Mouse (Mus musculus) myocyte (in vitro differentiated cells): ENCODE results near the gene Zfp667. TPM values are rescaled to one million over a fixed set of nuclear protein-coding genes. Genes with fewer than 3 reads are reported as not detected.

Experiments used
- H3K27me3 ChIP-seq: one replicate; pipeline ENCODE4 v1.6.1; 2011; ENCODE audit not compliant: control insufficient read depth, insufficient read depth, insufficient read length
- H3K36me3 ChIP-seq: one replicate; pipeline ENCODE4 v1.6.1; 2011; ENCODE audit not compliant: control insufficient read depth, insufficient read depth
- H3K4me2 ChIP-seq: one replicate; pipeline ENCODE4 v1.6.1; 2011; ENCODE audit warnings: low read depth, control low read depth
- H3K4me3 ChIP-seq: one replicate; pipeline ENCODE4 v1.5.1; 2011; ENCODE audit warnings: mild to moderate bottlenecking, control low read depth, moderate library complexity
- H3K79me2 ChIP-seq: one replicate; pipeline ENCODE4 v1.6.1; 2011; ENCODE audit not compliant: control insufficient read depth, insufficient read depth
- H3ac ChIP-seq: one replicate; pipeline ENCODE4 v1.6.1; 2011; ENCODE audit not compliant: control insufficient read depth, insufficient read length
- CEBPB ChIP-seq: IDR thresholded peaks from 2 replicates; pipeline ENCODE4 v1.6.1; 2011; ENCODE audit warnings: mild to moderate bottlenecking, moderate library complexity; ENCODE audit not compliant: poor library complexity, insufficient read depth, severe bottlenecking
- E2F4 ChIP-seq: IDR thresholded peaks from one replicate; pipeline ENCODE4 v1.6.1; 2011; ENCODE audit warnings: mild to moderate bottlenecking, control low read depth, moderate library complexity; ENCODE audit not compliant: insufficient read depth
- MAX ChIP-seq: IDR thresholded peaks from one replicate; pipeline ENCODE4 v1.6.1; 2011; ENCODE audit warnings: low read depth, mild to moderate bottlenecking, control low read depth
- MYOD1 ChIP-seq, 3 experiments: IDR thresholded peaks; one replicate each; pipeline ENCODE4 v1.6.1; 2011; ENCODE audit warnings: control low read depth in 2 of 3, low read depth in 2 of 3, mild to moderate bottlenecking in 2 of 3, moderate library complexity in 1 of 3; ENCODE audit not compliant: insufficient read length in 2 of 3, control insufficient read depth in 1 of 3
- MYOG ChIP-seq, 3 experiments: IDR thresholded peaks; one replicate each; pipeline ENCODE4 v1.6.1; 2011; ENCODE audit warnings: control low read depth in 2 of 3, low read depth in 2 of 3, mild to moderate bottlenecking in 2 of 3; ENCODE audit not compliant: insufficient read length in 2 of 3, control insufficient read depth in 1 of 3, insufficient read depth in 1 of 3
- POLR2A ChIP-seq: IDR thresholded peaks from one replicate; pipeline ENCODE4 v1.6.1; 2011; ENCODE audit warnings: low read depth, mild to moderate bottlenecking, control low read depth, moderate library complexity; ENCODE audit not compliant: insufficient read length
- POLR2AphosphoS2 ChIP-seq: IDR thresholded peaks from one replicate; pipeline ENCODE4 v1.6.1; 2011; ENCODE audit warnings: low read depth, control low read depth; ENCODE audit not compliant: insufficient read length
- REST ChIP-seq: IDR thresholded peaks from one replicate; pipeline ENCODE4 v1.6.1; 2011; ENCODE audit warnings: mild to moderate bottlenecking, control low read depth, moderate library complexity; ENCODE audit not compliant: insufficient read depth, insufficient read length
- SRF ChIP-seq: IDR thresholded peaks from one replicate; pipeline ENCODE4 v1.6.1; 2011; ENCODE audit warnings: low read depth; ENCODE audit not compliant: control insufficient read depth, insufficient read length
- TCF12 ChIP-seq: IDR thresholded peaks from one replicate; pipeline ENCODE4 v1.6.1; 2011; ENCODE audit warnings: mild to moderate bottlenecking, control low read depth; ENCODE audit not compliant: poor library complexity, insufficient read depth, severe bottlenecking
- TCF3 ChIP-seq: IDR thresholded peaks from one replicate; pipeline ENCODE4 v1.6.1; 2011; ENCODE audit warnings: low read depth, control low read depth; ENCODE audit not compliant: insufficient read length
- USF1 ChIP-seq: IDR thresholded peaks from one replicate; pipeline ENCODE4 v1.6.1; 2011; ENCODE audit warnings: low read depth, mild to moderate bottlenecking, control low read depth, moderate library complexity
- polyA plus RNA-seq: library from polyadenylated mRNA; unstranded; fragments of >200 nt; fragmentation: generic; extraction: Trizol; gene quantifications from one replicate; pipeline ENCODE4 v1.2.1, GENCODE M21; 2012; ENCODE audit warnings: missing spikeins

The Zfp667 gene
- polyA plus RNA-seq, 1 experiment = 2.8 TPM

DNA sequence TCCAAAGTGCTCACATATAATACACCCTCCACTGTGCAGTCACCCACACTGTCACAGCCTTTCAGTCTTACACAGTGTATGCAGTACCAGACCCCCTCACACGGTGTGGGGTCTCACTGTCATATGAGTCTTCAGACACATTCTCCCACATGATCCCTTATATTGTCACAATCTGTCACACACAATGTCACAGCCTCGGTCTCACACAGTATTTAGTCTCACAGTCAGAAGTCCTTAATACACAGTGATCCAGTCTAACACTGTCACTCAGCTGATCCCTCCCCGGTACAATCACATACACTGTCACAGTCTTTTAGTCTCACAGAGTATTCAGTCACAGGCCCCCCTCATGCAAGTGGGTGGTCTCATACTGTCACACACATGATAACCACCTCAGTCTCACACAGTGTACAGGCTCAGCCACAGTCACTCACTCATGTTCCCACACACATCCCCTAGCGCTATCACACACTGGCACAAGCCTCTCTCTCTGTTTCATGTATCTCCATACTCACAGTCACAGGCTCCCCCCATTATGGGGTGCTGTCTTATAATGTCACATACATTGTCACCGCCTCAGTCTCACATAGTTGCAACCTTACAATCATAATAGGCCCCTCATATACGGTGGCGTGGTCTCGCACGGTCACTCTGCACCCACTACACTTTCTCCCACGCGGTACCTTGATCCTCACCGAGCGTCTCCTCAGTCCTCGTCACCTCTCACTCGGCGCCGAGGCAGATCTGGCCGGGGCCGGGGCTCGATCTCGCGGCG, 44.3 kb downstream of the Zfp667 start:
- peak overlapping the region; percentile 18 for H3K4me2 ChIP-seq
- H3K36me3 ChIP-seq = no peaks in the 10 kb centered on the region
- no peak for TF ChIP-seq POLR2A
- no peak for TF ChIP-seq USF1
- TF ChIP-seq E2F4 = no peak
- no peak for TF ChIP-seq MYOG (IDR thresholded peaks at IDR 0.05; ENCODE audit: control insufficient read depth in 1 of 3, insufficient read depth in 1 of 3, insufficient read length in 2 of 3, low read depth in 2 of 3)
- TF ChIP-seq MYOD1 (IDR thresholded peaks at IDR 0.05; ENCODE audit: control insufficient read depth in 1 of 3, insufficient read length in 2 of 3, low read depth in 2 of 3) = no peak
- no peak for TF ChIP-seq CEBPB
- H3ac ChIP-seq = no peak overlapping the region
- H3K27me3 ChIP-seq = no peaks in the 10 kb centered on the region
- H3K4me3 ChIP-seq = peak overlapping the region; percentile 24
- H3K79me2 ChIP-seq = no peaks in the 10 kb centered on the region

DNA sequence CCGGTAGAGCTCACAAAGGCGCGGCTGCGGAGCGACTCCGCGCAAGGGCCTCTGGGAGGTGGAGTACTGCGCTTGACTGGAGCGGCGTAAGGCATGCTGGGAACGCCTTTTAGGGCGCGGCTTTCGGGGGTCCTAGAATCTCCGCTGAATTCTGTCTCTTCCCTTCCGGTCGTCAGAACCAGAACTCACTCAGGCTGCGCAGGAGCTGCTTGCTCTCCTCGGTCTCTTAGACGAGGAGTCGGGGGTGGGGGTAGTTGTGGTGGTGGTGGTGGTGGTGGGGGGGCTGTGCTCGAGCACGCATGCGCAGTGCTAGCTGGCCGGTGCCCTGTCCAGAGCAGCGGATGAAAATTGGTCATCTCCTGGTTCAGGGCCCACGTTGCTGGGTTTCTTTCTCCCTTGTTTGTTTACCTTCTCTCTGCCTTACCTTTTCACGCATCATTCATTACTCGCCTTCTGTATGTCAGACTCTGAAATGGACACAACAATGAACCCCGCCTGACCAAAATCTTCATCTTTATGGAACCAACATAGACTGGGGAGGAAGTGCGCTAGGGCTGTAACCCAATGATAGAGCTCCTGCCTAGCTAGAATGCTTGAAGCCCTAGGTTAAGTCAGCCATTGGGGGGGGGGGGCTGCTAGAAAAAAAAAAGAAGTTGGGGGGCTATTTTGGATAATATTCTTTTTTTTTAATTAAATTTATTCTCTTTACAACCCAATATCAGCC, 45.0 kb downstream of the Zfp667 start, which contains the start of gene Zfp583:
Zfp583 (minus strand) TSS at position 53 of the 724 bp plus-strand sequence.
- Histone ChIP-seq H3K79me2 (no peaks in the 10 kb centered on the region), H3K36me3 (no peaks in the 10 kb centered on the region)

DNA sequence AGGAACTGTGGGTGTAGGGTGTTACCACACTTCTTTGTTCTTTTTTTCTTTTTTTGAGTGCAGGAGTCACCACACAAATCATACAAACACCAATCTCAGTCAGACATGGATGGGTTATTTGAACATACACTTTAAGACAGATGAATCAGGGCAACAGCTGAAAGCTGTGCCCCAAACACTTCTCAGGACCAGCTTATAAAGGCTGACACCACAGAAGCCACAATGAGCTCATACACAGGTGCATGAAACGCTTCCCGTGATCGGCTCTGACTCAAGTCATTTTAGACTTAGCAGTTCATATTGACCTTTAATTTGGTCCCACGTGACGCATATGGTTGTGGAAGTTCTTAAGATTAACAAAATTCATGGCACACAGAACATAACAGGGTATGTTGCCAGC, 53.5 kb downstream of the Zfp667 start:
- Histone ChIP-seq H3K27me3 (no peaks in the 10 kb centered on the region), H3K4me3 (no peak overlapping the region), H3ac (no peak overlapping the region), H3K79me2 (no peaks in the 10 kb centered on the region), H3K36me3 (no peaks in the 10 kb centered on the region), H3K4me2 (peak overlapping the region; percentile 10)
- no peak for TF ChIP-seq E2F4
- peak in 2 of 3 experiments; percentile 66 to 74 for TF ChIP-seq MYOG (IDR thresholded peaks at IDR 0.05; ENCODE audit: control insufficient read depth in 1 of 3, insufficient read depth in 1 of 3, insufficient read length in 2 of 3, low read depth in 2 of 3)
- no peak for TF ChIP-seq MAX
- TF ChIP-seq TCF12 = peak; percentile 37
- no peak for TF ChIP-seq CEBPB
- TF ChIP-seq USF1 = peak; percentile 78
- TF ChIP-seq POLR2A = no peak
- TF ChIP-seq SRF = no peak
- no peak for TF ChIP-seq POLR2AphosphoS2
- TF ChIP-seq MYOD1 (IDR thresholded peaks at IDR 0.05; ENCODE audit: control insufficient read depth in 1 of 3, insufficient read length in 2 of 3, low read depth in 2 of 3) = peak; percentile 71 to 87 (median 77)
- TF ChIP-seq REST = no peak
- TF ChIP-seq TCF3 = no peak

More for the DNA sequence above, 45.0 kb downstream of the Zfp667 start, which contains the start of gene Zfp583:
- Histone ChIP-seq H3K4me3 (peak within 1 kb of the TSS; percentile 24), H3ac (no peak within 1 kb of the TSS), H3K4me2 (peak within 1 kb of the TSS; percentile 18), H3K27me3 (no peaks in the 10 kb centered on the region)
- TF ChIP-seq E2F4 = no peak
- no peak for TF ChIP-seq USF1
- TF ChIP-seq TCF12 = no peak
- TF ChIP-seq REST = no peak
- no peak for TF ChIP-seq MYOG (IDR thresholded peaks at IDR 0.05; ENCODE audit: control insufficient read depth in 1 of 3, insufficient read depth in 1 of 3, insufficient read length in 2 of 3, low read depth in 2 of 3)
- no peak for TF ChIP-seq MYOD1 (IDR thresholded peaks at IDR 0.05; ENCODE audit: control insufficient read depth in 1 of 3, insufficient read length in 2 of 3, low read depth in 2 of 3)
- TF ChIP-seq CEBPB = no peak
- no peak for TF ChIP-seq SRF
- TF ChIP-seq MAX = no peak
- TF ChIP-seq TCF3 = no peak
- TF ChIP-seq POLR2AphosphoS2 = no peak
- no peak for TF ChIP-seq POLR2A

DNA sequence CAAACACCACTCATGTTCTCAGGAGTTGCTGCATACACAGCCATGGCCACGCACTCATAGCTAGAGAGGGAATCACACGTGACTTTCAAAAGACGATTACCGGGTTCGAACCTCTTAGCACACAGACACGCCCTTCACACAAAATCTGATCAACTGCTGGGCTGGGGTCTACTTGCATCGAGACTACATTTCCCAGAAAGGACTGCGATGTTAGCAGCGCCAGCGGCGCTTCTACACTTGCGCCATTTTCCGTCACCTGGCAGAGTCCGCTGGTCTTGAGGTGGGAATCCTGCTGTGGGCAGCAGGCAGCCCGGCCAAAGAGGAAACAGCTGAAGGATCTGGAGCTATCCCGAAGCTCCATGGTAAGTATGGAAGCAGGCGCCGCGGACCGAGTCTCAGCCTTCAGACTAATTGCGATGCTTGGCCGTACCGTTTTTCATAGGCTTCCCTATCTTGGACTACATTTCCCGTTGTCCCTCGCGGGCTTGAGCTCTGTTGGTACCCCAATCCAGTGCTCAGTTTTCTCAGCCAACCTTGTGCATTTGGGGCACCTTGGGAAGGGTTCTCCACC, 57.2 kb downstream of the Zfp667 start, which contains the start of gene Gm3854:
Gm3854 (plus strand) TSS at position 259 of the 571 bp plus-strand sequence.
- H3K27me3 ChIP-seq = no peaks in the 10 kb centered on the region

More for the DNA sequence above, 57.2 kb downstream of the Zfp667 start, which contains the start of gene Gm3854:
- no peak for TF ChIP-seq MYOG (IDR thresholded peaks at IDR 0.05; ENCODE audit: control insufficient read depth in 1 of 3, insufficient read depth in 1 of 3, insufficient read length in 2 of 3, low read depth in 2 of 3)
- TF ChIP-seq TCF3 = no peak
- no peak for TF ChIP-seq SRF
- no peak for TF ChIP-seq MAX
- TF ChIP-seq MYOD1 (IDR thresholded peaks at IDR 0.05; ENCODE audit: control insufficient read depth in 1 of 3, insufficient read length in 2 of 3, low read depth in 2 of 3) = no peak
- no peak for TF ChIP-seq E2F4
- no peak for TF ChIP-seq TCF12
- no peak for TF ChIP-seq POLR2A
- no peak for TF ChIP-seq CEBPB
- no peak for TF ChIP-seq REST
- TF ChIP-seq USF1 = no peak
- TF ChIP-seq POLR2AphosphoS2 = no peak
- H3K36me3 ChIP-seq = no peaks in the 10 kb centered on the region
- H3ac ChIP-seq = no peak within 1 kb of the TSS
- no peak within 1 kb of the TSS for H3K4me2 ChIP-seq
- no peak within 1 kb of the TSS for H3K4me3 ChIP-seq
- no peaks in the 10 kb centered on the region for H3K79me2 ChIP-seq
